Mouse (Mus musculus) mesoderm, embryonic 11.5 days (tissue): ENCODE measurements at regions not wholly inside any gene's neighbourhood (a gene's known extent, or its start where the extent isn't known, plus 50 kb on each side); places are given as distances from the start of the nearest gene placed in this dataset.
A peak's percentile ranks its signal among the peaks of the same experiment; 100 is the strongest.
"Not testable (repeated sequence)": the region's sequence is repeated elsewhere in the genome, so short reads cannot be mapped to it uniquely, and the experiment has no call there.

ENCODE experiments used
- DNase-seq: peaks from one replicate; pipeline ENCODE4 v3.0.0-alpha.2; 2012; ENCODE audit warnings: low read depth, low spot score

- no peak for DNase-seq
Measured at GRCm38 (mm10) chr7:138497771-138498170, 100.2 kb upstream of the Tcerg1l start.

GRCm38 (mm10) chr7:138497202-138497601, 99.7 kb upstream of the Tcerg1l start:
- no peak for DNase-seq

- DNase-seq, result no peak
Measured at GRCm38 (mm10) chr7:138493661-138494060, 96.1 kb upstream of the Tcerg1l start.

- DNase-seq, result no peak
Measured at GRCm38 (mm10) chr7:138492261-138492660, 94.7 kb upstream of the Tcerg1l start.

- DNase-seq, result no peak
Measured at GRCm38 (mm10) chr7:138489471-138489870, 91.9 kb upstream of the Tcerg1l start.

GRCm38 (mm10) chr7:138488201-138488720, 90.7 kb upstream of the Tcerg1l start:
- no peak for DNase-seq

GRCm38 (mm10) chr7:138472891-138473455, 75.4 kb upstream of the Tcerg1l start:
- DNase-seq, result no peak

GRCm38 (mm10) chr7:138472371-138472770, 74.8 kb upstream of the Tcerg1l start:
- no peak for DNase-seq

- DNase-seq, result no peak
Measured at GRCm38 (mm10) chr7:138469211-138469610, 71.7 kb upstream of the Tcerg1l start.

GRCm38 (mm10) chr7:138468436-138468835, 70.9 kb upstream of the Tcerg1l start:
- no peak for DNase-seq

- DNase-seq, result no peak
Measured at GRCm38 (mm10) chr7:138467981-138468380, 70.5 kb upstream of the Tcerg1l start.

- no peak for DNase-seq
Measured at GRCm38 (mm10) chr7:138467386-138467785, 69.9 kb upstream of the Tcerg1l start.

GRCm38 (mm10) chr7:138457964-138458363, 60.4 kb upstream of the Tcerg1l start:
- peak; percentile 4 for DNase-seq

GRCm38 (mm10) chr7:138455371-138455770, 57.8 kb upstream of the Tcerg1l start:
- no peak for DNase-seq

GRCm38 (mm10) chr7:138454498-138455225, 57.1 kb upstream of the Tcerg1l start:
- not testable (repeated sequence) for DNase-seq

- no peak for DNase-seq
Measured at GRCm38 (mm10) chr7:138451321-138451720, 53.8 kb upstream of the Tcerg1l start.

GRCm38 (mm10) chr7:138448519-138448918, 51.0 kb upstream of the Tcerg1l start:
- no peak for DNase-seq
